ENCODE assay signal across 47 mouse cellular contexts in the genomic region with DNA sequence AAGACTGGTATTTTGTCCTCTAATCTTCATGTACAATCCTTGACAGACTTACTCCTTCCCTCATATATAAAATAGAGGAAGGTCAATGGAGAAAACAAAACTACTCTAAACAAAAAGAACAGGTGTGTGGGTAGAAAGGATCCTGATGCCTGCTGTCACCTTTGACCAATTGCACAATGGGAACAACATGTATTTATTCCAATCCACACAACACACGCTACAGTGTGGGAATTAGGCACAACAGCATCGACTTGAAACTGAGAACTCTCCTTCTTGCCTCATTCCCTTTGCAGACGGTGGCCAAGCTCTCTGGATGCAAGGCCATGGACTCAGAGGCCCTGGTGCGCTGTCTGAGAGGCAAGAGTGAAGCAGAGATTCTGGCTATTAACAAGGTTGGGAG. TPM values are rescaled to one million over a fixed set of nuclear protein-coding genes. Genes with fewer than 3 reads are reported as not detected.
"Had no signal": no experiment of that assay in that cellular context is flagged by ENCODE, and none has a peak within 500 bp of the region (broad histone marks: within the 10 kb centered on the region; RNA-seq: fewer than 3 reads in every experiment).

No protein-coding gene starts in this region.

- H3K4me1 ChIP-seq: heart, embryonic 10.5 days; heart, embryonic 12.5 days; heart, embryonic 13.5 days; heart, embryonic 15.5 days; hindbrain, embryonic 10.5 days; hindbrain, embryonic 12.5 days; hindbrain, embryonic 13.5 days; hindbrain, embryonic 15.5 days; intestine, embryonic 15.5 days; kidney, embryonic 15.5 days had no signal

- H3K4me2 ChIP-seq: heart, embryonic 11.5 days; heart, embryonic 12.5 days; heart, embryonic 13.5 days; heart, embryonic 15.5 days; hindbrain, embryonic 12.5 days; hindbrain, embryonic 13.5 days; hindbrain, embryonic 14.5 days; hindbrain, embryonic 15.5 days; intestine, embryonic 15.5 days; kidney, embryonic 15.5 days had no signal

- DNase-seq: heart, postnatal 10 days; heart, postnatal 14 days; heart, postnatal 36 days; heart, postnatal 4 days; kidney, adult 11 months; kidney, adult 18-20 months; kidney, adult 2 months; kidney, adult 8-10 months; kidney, adult 9 months; kidney, postnatal 10 days; kidney, postnatal 14 days; kidney, postnatal 25 days; kidney, postnatal 36 days; kidney, postnatal 4 days; layer of hippocampus, adult 9-11 months; layer of hippocampus, postnatal 36 days had no signal

- H3K9ac ChIP-seq: heart, embryonic 12.5 days; heart, embryonic 13.5 days; heart, embryonic 15.5 days; hindbrain, embryonic 12.5 days; hindbrain, embryonic 13.5 days; hindbrain, embryonic 14.5 days; hindbrain, embryonic 15.5 days; intestine, embryonic 15.5 days; kidney, embryonic 15.5 days had no signal

- H3K4me3 ChIP-seq: heart, embryonic 10.5 days; heart, embryonic 12.5 days; heart, embryonic 13.5 days; heart, embryonic 15.5 days; hindbrain, embryonic 10.5 days; hindbrain, embryonic 12.5 days; hindbrain, embryonic 13.5 days; hindbrain, embryonic 15.5 days; intestine, embryonic 15.5 days; kidney, embryonic 15.5 days; layer of hippocampus, adult 2 months had no signal

- H3K36me3 ChIP-seq: heart, embryonic 10.5 days; heart, embryonic 12.5 days; heart, embryonic 13.5 days; heart, embryonic 15.5 days; hindbrain, embryonic 10.5 days; hindbrain, embryonic 12.5 days; hindbrain, embryonic 13.5 days; hindbrain, embryonic 15.5 days; intestine, embryonic 15.5 days; kidney, embryonic 15.5 days had no signal

- H3K9me3 ChIP-seq: heart, embryonic 10.5 days; heart, embryonic 13.5 days; heart, embryonic 15.5 days; hindbrain, embryonic 10.5 days; hindbrain, embryonic 12.5 days; hindbrain, embryonic 13.5 days; hindbrain, embryonic 15.5 days; intestine, embryonic 15.5 days; kidney, embryonic 15.5 days had no signal

- H3K27me3 ChIP-seq: heart, embryonic 12.5 days; heart, embryonic 13.5 days; heart, embryonic 15.5 days; hindbrain, embryonic 12.5 days; hindbrain, embryonic 13.5 days; hindbrain, embryonic 15.5 days; intestine, embryonic 15.5 days; kidney, embryonic 15.5 days had no signal

- H3K27ac ChIP-seq: heart, embryonic 10.5 days; heart, embryonic 13.5 days; heart, embryonic 15.5 days; hindbrain, embryonic 10.5 days; hindbrain, embryonic 12.5 days; hindbrain, embryonic 13.5 days; hindbrain, embryonic 14.5 days; hindbrain, embryonic 15.5 days; hindbrain, postnatal 0 days; intestine, embryonic 15.5 days; kidney, embryonic 15.5 days; kidney, postnatal 0 days; layer of hippocampus, adult 2 months had no signal

- ATAC-seq: hindbrain, embryonic 16.5 days; hindbrain, postnatal 0 days; inflammation-experienced regulatory T-cells, adult 6 months; intestine, embryonic 15.5 days; intestine, embryonic 16.5 days; intestine, postnatal 0 days had no signal

RNA-seq across cellular contexts. Expression of gene Ces2a, which starts 27.3 kb away (rescaled TPM):
- total RNA-seq: heart, adult 8-10 months; heart, postnatal 10 days; heart, postnatal 14 days; heart, postnatal 25 days; heart, postnatal 36 days; heart, postnatal 4 days; hematopoietic stem cell, adult 5-6 weeks; hindbrain, postnatal 0 days; layer of hippocampus, adult 18-20 months; layer of hippocampus, adult 2 months; layer of hippocampus, adult 8-10 months; layer of hippocampus, postnatal 10 days; layer of hippocampus, postnatal 14 days; layer of hippocampus, postnatal 25 days; layer of hippocampus, postnatal 36 days had no signal
- polyA plus RNA-seq: heart, embryonic 10.5 days; heart, embryonic 11.5 days; heart, embryonic 12.5 days; heart, embryonic 13.5 days; heart, embryonic 14.5 days; heart, embryonic 15.5 days; heart, postnatal 0 days; hindbrain, embryonic 10.5 days; hindbrain, embryonic 11.5 days; hindbrain, embryonic 12.5 days; hindbrain, embryonic 13.5 days; hindbrain, embryonic 14.5 days; hindbrain, embryonic 15.5 days; hindbrain, embryonic 16.5 days; hindbrain, postnatal 0 days; inflammation-experienced regulatory T-cells, adult 6 months; kidney, embryonic 14.5 days had no signal
